Mouse (Mus musculus) liver, postnatal 0 days (tissue): ENCODE measurements at regions not wholly inside any gene's neighbourhood (a gene's known extent, or its start where the extent isn't known, plus 50 kb on each side); places are given as distances from the start of the nearest gene placed in this dataset.
A peak's percentile ranks its signal among the peaks of the same experiment; 100 is the strongest.

Experiments used
- CTCF ChIP-seq: sonication (generic); IDR thresholded peaks from 2 replicates; pipeline ENCODE4 v1.5.1; 2016; ENCODE audit warnings: antibody characterized with exemption, low read depth
- EP300 ChIP-seq: IDR thresholded peaks from 2 replicates; pipeline ENCODE4 v1.6.1; 2016; ENCODE audit warnings: antibody characterized with exemption, low read depth, mild to moderate bottlenecking

GRCm38 (mm10) chr16:24193251-24193873 lies 199.9 kb upstream of the Lpp start:
- 0 out of 2 replicates have a peak, but pooled peaks have one; percentile 5 for TF ChIP-seq CTCF
- TF ChIP-seq EP300, result no peak
